Mouse (Mus musculus) C2C12 (cell line): Measurements from ENCODE around the gene Lsm14a. TPM values are rescaled to one million over a fixed set of nuclear protein-coding genes. Genes with fewer than 3 reads are reported as not detected.
"Not testable (repeated sequence)": the region's sequence is repeated elsewhere in the genome, so short reads cannot be mapped to it uniquely, and the experiment has no call there.

ENCODE experiments used
- H3K27me3 ChIP-seq: one replicate; pipeline ENCODE4 v1.6.1; 2011; ENCODE audit not compliant: control insufficient read depth, insufficient read depth, insufficient read length
- H3K36me3 ChIP-seq: one replicate; pipeline ENCODE4 v1.6.1; 2011; ENCODE audit not compliant: control insufficient read depth, insufficient read depth
- H3K4me3 ChIP-seq: one replicate; pipeline ENCODE4 v1.5.1; 2011; ENCODE audit warnings: mild to moderate bottlenecking, control low read depth; ENCODE audit not compliant: poor library complexity, insufficient read depth, severe bottlenecking
- H3K79me2 ChIP-seq: one replicate; pipeline ENCODE4 v1.6.1; 2011; ENCODE audit not compliant: control insufficient read depth, insufficient read depth
- H3K79me3 ChIP-seq: one replicate; pipeline ENCODE4 v1.6.1; 2011; ENCODE audit warnings: low read depth, control low read depth
- H3ac ChIP-seq: one replicate; pipeline ENCODE3; 2011; ENCODE audit warnings: low read depth; ENCODE audit not compliant: control insufficient read depth, insufficient read length
- CEBPB ChIP-seq: IDR thresholded peaks from one replicate; pipeline ENCODE4 v1.6.1; 2011; ENCODE audit warnings: low read depth, mild to moderate bottlenecking, control low read depth, moderate library complexity
- CTCF ChIP-seq: IDR thresholded peaks from one replicate; pipeline ENCODE4 v1.5.1; 2011; ENCODE audit not compliant: control insufficient read depth, insufficient read depth, insufficient read length
- FOSL1 ChIP-seq: IDR thresholded peaks from one replicate; pipeline ENCODE4 v1.8.0; 2011; ENCODE audit warnings: mild to moderate bottlenecking, low read length; ENCODE audit not compliant: poor library complexity, insufficient read depth, severe bottlenecking
- MAX ChIP-seq: IDR thresholded peaks from one replicate; pipeline ENCODE4 v1.6.1; 2011; ENCODE audit warnings: mild to moderate bottlenecking, control low read depth
- MYOD1 ChIP-seq: IDR thresholded peaks from one replicate; pipeline ENCODE4 v1.6.1; 2011; ENCODE audit warnings: low read depth; ENCODE audit not compliant: control insufficient read depth, insufficient read length
- MYOG ChIP-seq: IDR thresholded peaks from one replicate; pipeline ENCODE4 v1.6.1; 2011; ENCODE audit not compliant: control insufficient read depth, insufficient read length; ENCODE audit errors: extremely low read depth
- USF1 ChIP-seq: IDR thresholded peaks from one replicate; pipeline ENCODE4 v1.6.1; 2011; ENCODE audit warnings: low read depth, mild to moderate bottlenecking, control low read depth, moderate library complexity
- polyA plus RNA-seq: library from polyadenylated mRNA; unstranded; fragments of >200 nt; fragmentation: generic; extraction: Trizol; gene quantifications from one replicate; pipeline ENCODE4 v1.2.1, GENCODE M21; 2012; ENCODE audit warnings: missing spikeins

Lsm14a gene
- polyA plus RNA-seq, 1 experiment, result 41.9 TPM

- Histone ChIP-seq H3K79me2 (peaks cover 14% of the 10 kb centered on the region), H3K79me3 (peaks cover 2% of the 10 kb centered on the region), H3ac (no peak overlapping the region), H3K4me3 (no peak overlapping the region), H3K36me3 (peaks cover 43% of the 10 kb centered on the region), H3K27me3 (no peaks in the 10 kb centered on the region)
- TF ChIP-seq MAX (peak; percentile 80), FOSL1 (peak; percentile 77), USF1 (no peak), MYOD1 (peak; percentile 31), MYOG (no peak), CEBPB (no peak), CTCF (no peak)
These were observed 50.9 kb downstream of the Lsm14a start for GRCm38 (mm10) chr7:34342040-34342793.

DNA sequence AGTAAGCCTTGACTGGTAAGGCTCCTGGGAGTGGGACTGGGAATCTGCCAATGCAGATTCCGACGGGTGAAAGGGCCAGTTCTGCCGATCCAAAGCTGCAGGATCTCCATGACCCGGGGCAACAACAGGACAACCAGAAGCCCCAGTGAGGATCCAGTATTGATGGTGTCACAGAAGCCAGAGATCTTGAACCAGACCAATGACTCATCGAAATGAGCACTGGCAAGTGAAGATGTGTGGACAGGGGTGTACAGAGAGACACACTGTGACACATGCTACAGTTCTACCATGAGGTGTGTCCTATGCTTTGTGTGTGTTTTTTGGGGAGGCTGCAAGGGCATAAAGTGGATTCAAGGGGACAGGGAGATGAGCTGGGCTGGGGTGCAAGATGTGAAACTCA is 52.3 kb downstream of the Lsm14a start:
- H3K36me3 ChIP-seq, result peaks cover 30% of the 10 kb centered on the region
- no peak overlapping the region for H3K4me3 ChIP-seq
- TF ChIP-seq MAX, result no peak
- TF ChIP-seq MYOD1, result no peak
- no peak for TF ChIP-seq CTCF
- TF ChIP-seq FOSL1, result no peak

GRCm38 (mm10) chr7:34339164-34339489 is 54.0 kb downstream of the Lsm14a start:
- Histone ChIP-seq H3K4me3 (no peak overlapping the region), H3ac (peak overlapping the region; percentile 48), H3K79me3 (no peaks in the 10 kb centered on the region), H3K79me2 (no peaks in the 10 kb centered on the region), H3K36me3 (peaks cover 13% of the 10 kb centered on the region), H3K27me3 (no peaks in the 10 kb centered on the region)
- TF ChIP-seq MYOD1, result no peak
- TF ChIP-seq MYOG, result no peak
- TF ChIP-seq USF1, result no peak
- TF ChIP-seq CEBPB, result peak; percentile 40
- TF ChIP-seq MAX, result peak; percentile 91
- TF ChIP-seq CTCF, result no peak
- no peak for TF ChIP-seq FOSL1

More for the DNA sequence above, 52.3 kb downstream of the Lsm14a start:
- Histone ChIP-seq H3K79me2 (peaks cover under 1% of the 10 kb centered on the region), H3K27me3 (no peaks in the 10 kb centered on the region), H3K79me3 (no peaks in the 10 kb centered on the region), H3ac (no peak overlapping the region)

GRCm38 (mm10) chr7:34338445-34339163 is 54.5 kb downstream of the Lsm14a start:
- TF ChIP-seq MAX, result no peak
- TF ChIP-seq FOSL1, result no peak
- TF ChIP-seq USF1, result no peak
- no peak for TF ChIP-seq CTCF
- peak; percentile 60 for TF ChIP-seq CEBPB
- peaks cover 7% of the 10 kb centered on the region for H3K36me3 ChIP-seq
- no peak overlapping the region for H3K4me3 ChIP-seq
- peak overlapping the region; percentile 48 for H3ac ChIP-seq
- no peaks in the 10 kb centered on the region for H3K79me2 ChIP-seq
- H3K27me3 ChIP-seq, result no peaks in the 10 kb centered on the region
- H3K79me3 ChIP-seq, result no peaks in the 10 kb centered on the region

DNA sequence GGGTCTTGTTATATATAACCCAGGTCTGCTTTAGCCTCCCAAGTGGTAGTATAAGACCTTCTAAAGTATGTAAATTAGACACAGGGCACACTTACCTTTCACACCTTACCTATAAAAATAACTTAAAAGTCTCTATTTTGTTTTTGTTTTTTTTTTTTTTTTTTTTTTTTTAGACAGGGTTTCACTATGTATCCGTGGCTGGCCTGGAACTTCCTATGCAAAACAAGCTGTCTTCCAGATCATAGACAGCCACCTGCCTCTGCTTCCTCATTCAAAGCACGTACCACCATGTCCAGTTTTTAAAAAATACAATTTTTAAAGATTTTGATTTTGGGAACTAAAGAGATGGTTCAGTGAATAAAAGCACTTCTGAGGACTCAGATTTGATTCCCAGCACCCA is 55.8 kb downstream of the Lsm14a start:
- H3K4me3 ChIP-seq, result no peak overlapping the region
- TF ChIP-seq FOSL1, result no peak
- TF ChIP-seq MYOD1, result no peak
- TF ChIP-seq CTCF, result no peak
- no peak for TF ChIP-seq MYOG
- no peak for TF ChIP-seq MAX
- no peak for TF ChIP-seq CEBPB
- TF ChIP-seq USF1, result no peak
- no peak overlapping the region for H3ac ChIP-seq
- H3K36me3 ChIP-seq, result peaks cover 5% of the 10 kb centered on the region
- no peaks in the 10 kb centered on the region for H3K27me3 ChIP-seq
- H3K79me3 ChIP-seq, result no peaks in the 10 kb centered on the region
- H3K79me2 ChIP-seq, result no peaks in the 10 kb centered on the region

DNA sequence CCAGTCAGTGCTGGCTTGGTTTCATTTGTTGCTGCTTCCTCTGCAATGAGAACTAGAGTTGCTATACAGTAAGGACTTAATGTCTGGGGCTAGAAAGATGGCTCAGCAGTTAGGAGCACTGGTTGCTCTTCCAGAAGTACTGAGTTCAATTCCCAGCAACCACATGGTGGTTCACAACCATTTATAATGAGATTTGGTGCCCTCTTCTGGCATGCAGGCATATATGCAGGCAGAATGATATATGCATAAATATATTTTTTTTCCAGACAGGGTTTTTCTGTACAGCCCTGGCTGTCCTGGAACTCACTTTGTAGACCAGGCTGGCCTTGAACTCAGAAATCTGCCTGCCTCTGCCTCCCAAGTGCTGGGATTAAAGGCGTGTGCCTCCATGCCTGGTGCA is 56.6 kb downstream of the Lsm14a start:
- H3ac ChIP-seq, H3K27me3 ChIP-seq, H3K36me3 ChIP-seq, H3K79me2 ChIP-seq, H3K4me3 ChIP-seq, H3K79me3 ChIP-seq: not testable (repeated sequence)
